Mouse (Mus musculus): ENCODE measurements at regions not wholly inside any gene's neighbourhood (a gene's known extent, or its start where the extent isn't known, plus 50 kb on each side); places are given as distances from the start of the nearest gene placed in this dataset.

DNA sequence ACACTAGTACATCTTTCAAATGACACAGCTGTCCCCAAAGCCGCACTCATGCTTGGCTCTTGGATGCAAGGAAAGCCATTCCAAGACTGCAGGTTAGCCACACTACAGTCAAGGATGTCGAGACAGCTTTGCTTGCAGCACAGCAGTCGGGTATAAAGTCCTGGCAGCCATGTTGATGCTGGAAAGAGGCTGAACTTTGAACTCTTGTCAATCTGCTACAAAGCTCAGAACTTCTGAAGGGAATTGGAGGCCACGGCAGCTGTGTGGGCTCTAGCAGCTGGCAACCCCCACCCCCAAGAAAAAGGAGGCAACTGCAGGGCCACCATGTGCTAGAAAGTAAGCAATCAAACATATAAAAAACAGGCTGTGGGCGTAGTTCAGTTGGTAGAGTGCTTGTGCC is 90.0 kb upstream of the Zcchc2 start:
- Histone ChIP-seq H3K9me3 (ENCODE audit: control insufficient read depth, low read length) (no peaks in the 10 kb centered on the region), H3K4me2 (ENCODE audit: low read length) (no peak overlapping the region), H3K27me3 (replicated peaks; ENCODE audit: control insufficient read depth, insufficient read depth, low read length) (no peaks in the 10 kb centered on the region), H3K4me1 (ENCODE audit: control insufficient read depth, insufficient read depth, low read depth, low read length) (no peaks in the 10 kb centered on the region), H3K36me3 (ENCODE audit: control insufficient read depth, insufficient read depth, low read length) (no peaks in the 10 kb centered on the region), H3K27ac (ENCODE audit: low read depth, low read length) (no peak overlapping the region), H3K9ac (ENCODE audit: low read depth, low read length) (no peak overlapping the region), H3K4me3 (ENCODE audit: low read length) (no peak overlapping the region)
- no peak for ATAC-seq
- 80% methylated on average over 5 of the region's 5 CpGs for whole genome bisulfite sequencing

DNA sequence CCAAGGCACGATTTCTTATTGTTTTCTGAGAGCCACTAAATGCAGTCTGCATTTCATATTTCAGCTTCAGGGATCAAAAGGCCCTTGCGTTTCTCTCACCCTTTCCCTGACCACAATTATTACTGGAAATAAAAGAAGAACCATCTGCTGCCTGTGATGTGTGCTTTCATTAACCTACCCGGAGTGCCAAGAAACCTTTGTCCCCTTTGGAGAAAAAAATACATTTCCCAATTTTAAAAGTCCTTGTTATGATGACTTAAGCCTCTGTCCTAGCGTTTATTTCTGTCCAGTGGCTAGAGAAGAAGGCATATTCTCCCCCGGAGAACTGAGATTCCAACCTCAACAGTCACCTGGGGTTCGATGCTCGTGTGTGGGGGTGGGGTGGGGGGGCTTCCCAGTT is 89.3 kb upstream of the Zcchc2 start:
- WGBS = 72% methylated on average over 7 of the region's 7 CpGs
- Histone ChIP-seq H3K4me2 (ENCODE audit: low read length) (no peak overlapping the region), H3K9me3 (ENCODE audit: control insufficient read depth, low read length) (no peaks in the 10 kb centered on the region), H3K27me3 (replicated peaks; ENCODE audit: control insufficient read depth, insufficient read depth, low read length) (no peaks in the 10 kb centered on the region), H3K27ac (ENCODE audit: low read depth, low read length) (no peak overlapping the region), H3K4me1 (ENCODE audit: control insufficient read depth, insufficient read depth, low read depth, low read length) (no peaks in the 10 kb centered on the region), H3K4me3 (ENCODE audit: low read length) (no peak overlapping the region), H3K9ac (ENCODE audit: low read depth, low read length) (no peak overlapping the region), H3K36me3 (ENCODE audit: control insufficient read depth, insufficient read depth, low read length) (no peaks in the 10 kb centered on the region)
- ATAC-seq = no peak

DNA sequence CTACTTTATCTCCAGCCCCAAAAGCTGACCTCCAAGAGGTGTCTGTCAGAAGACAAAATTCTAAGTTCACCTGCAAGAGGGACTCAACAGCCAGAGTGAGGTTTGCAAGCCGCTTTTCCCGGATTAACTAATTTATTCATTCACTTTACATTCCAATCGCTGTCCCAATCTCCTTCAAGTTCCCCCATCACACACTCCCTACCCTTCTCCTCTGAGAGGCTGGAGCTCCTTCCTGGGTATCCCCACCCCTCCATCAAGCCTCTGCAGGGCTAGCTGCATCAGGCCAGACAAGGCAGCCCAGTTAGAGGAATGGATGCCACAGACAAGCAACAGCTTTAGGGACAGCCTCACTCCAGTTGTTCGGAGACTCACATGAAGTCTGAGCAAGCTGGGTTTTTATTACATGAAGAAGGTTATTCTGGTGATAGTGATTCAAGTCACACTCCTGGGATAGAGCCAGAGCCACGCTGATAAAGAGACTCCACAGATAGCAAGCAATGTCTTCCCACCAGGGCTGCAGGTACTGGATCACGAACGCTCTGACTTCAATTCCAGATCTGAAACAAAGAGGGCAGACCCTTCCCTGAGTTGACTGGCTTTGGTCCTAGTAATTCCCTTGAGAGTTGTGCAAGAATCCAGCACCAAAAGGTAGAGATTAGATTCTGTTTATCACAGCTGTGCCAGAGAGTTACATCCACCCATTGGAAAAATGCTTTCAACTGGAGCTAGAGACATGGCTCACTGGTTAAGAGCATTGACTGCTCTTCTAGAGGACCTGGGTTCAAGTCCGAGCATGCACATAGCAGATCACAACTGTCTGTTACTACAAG is 86.7 kb upstream of the Zcchc2 start:
- WGBS = 67% methylated on average over 8 of the region's 8 CpGs
- Histone ChIP-seq H3K27me3 (replicated peaks; ENCODE audit: control insufficient read depth, insufficient read depth, low read length) (no peaks in the 10 kb centered on the region), H3K9me3 (ENCODE audit: control insufficient read depth, low read length) (no peaks in the 10 kb centered on the region), H3K9ac (ENCODE audit: low read depth, low read length) (no peak overlapping the region), H3K36me3 (ENCODE audit: control insufficient read depth, insufficient read depth, low read length) (no peaks in the 10 kb centered on the region), H3K4me3 (ENCODE audit: low read length) (no peak overlapping the region), H3K4me2 (ENCODE audit: low read length) (no peak overlapping the region), H3K27ac (ENCODE audit: low read depth, low read length) (no peak overlapping the region), H3K4me1 (ENCODE audit: control insufficient read depth, insufficient read depth, low read depth, low read length) (peaks cover 7% of the 10 kb centered on the region)
- ATAC-seq = no peak

DNA sequence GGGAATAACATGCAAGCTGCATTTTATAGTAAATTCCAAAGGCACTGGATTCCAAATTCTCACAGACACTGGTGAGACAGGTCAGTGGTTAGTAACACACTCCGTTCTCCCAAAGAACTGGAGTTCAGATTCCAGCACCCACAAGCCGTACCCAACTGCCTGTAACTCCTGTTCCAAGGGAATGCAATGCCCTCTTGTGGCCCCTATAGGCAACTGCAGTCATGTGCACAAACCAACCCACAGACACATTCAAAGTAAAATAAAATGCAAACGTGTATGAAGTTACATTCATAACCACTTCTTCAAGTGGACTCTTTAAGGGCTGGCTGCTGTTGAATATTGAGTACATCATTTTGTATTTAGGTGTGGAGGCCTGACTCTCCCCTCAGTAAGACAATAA is 85.5 kb upstream of the Zcchc2 start:
- Histone ChIP-seq H3K9ac (ENCODE audit: low read depth, low read length) (no peak overlapping the region), H3K27me3 (replicated peaks; ENCODE audit: control insufficient read depth, insufficient read depth, low read length) (no peaks in the 10 kb centered on the region), H3K4me3 (ENCODE audit: low read length) (no peak overlapping the region), H3K9me3 (ENCODE audit: control insufficient read depth, low read length) (no peaks in the 10 kb centered on the region), H3K4me1 (ENCODE audit: control insufficient read depth, insufficient read depth, low read depth, low read length) (peaks cover 9% of the 10 kb centered on the region), H3K36me3 (ENCODE audit: control insufficient read depth, insufficient read depth, low read length) (no peaks in the 10 kb centered on the region), H3K4me2 (ENCODE audit: low read length) (no peak overlapping the region), H3K27ac (ENCODE audit: low read depth, low read length) (no peak overlapping the region)
- WGBS = 93% methylated on average over 3 of the region's 3 CpGs
- ATAC-seq = no peak

DNA sequence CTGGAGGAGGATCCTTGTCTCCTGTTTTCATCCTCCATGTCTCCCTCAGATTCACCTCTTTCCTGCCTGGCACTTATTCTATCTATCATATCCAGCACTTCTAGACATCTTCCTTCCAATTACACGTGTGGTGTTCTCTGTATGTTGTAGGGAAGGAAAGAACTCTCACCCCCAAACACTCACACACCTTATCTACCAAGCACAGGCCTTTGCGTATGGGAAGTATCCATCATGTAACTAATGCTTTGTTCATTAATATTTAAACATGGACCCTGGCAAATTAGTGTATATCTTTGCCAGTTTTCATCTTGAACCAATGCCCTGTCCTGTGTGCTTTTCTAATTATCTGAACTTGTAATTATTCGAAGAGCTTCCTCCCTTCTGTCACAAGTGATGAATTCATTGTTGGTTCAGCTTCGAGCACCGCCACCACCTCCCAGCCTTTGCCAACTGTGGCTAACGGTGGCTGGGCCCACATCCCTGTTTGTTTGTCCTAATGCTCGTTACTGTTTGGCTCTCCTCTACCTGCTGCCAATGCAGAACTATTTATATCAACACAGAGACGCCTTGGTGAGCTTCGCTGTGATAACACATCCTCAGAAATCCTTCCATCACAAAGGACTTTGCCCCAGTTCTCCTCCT is 84.3 kb upstream of the Zcchc2 start:
- WGBS = 61% methylated on average over 9 of the region's 9 CpGs
- Histone ChIP-seq H3K9ac (ENCODE audit: low read depth, low read length) (no peak overlapping the region), H3K4me2 (ENCODE audit: low read length) (no peak overlapping the region), H3K4me3 (ENCODE audit: low read length) (no peak overlapping the region), H3K4me1 (ENCODE audit: control insufficient read depth, insufficient read depth, low read depth, low read length) (peaks cover 9% of the 10 kb centered on the region), H3K27ac (ENCODE audit: low read depth, low read length) (no peak overlapping the region), H3K36me3 (ENCODE audit: control insufficient read depth, insufficient read depth, low read length) (no peaks in the 10 kb centered on the region), H3K9me3 (ENCODE audit: control insufficient read depth, low read length) (no peaks in the 10 kb centered on the region), H3K27me3 (replicated peaks; ENCODE audit: control insufficient read depth, insufficient read depth, low read length) (no peaks in the 10 kb centered on the region)
- ATAC-seq = no peak

DNA sequence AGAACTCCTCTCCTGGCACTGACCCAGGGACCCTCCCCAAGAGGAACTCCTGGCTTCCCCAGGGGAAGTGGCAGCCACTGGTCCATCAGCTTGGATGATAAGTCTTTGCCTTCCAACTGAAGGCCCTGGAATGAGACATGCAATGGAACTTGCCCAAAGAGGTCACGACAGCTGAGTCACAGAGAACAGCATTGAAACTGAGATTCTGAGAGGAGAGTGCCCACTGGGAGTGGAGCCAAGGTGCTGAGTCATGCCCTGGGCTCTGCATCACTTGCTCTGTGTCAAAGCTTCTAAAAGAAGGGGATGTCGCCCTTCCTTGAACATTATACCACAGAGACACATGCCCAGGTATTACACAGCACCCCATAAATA is 83.8 kb upstream of the Zcchc2 start:
- no peak overlapping the region for H3K9ac ChIP-seq (ENCODE audit: low read depth, low read length)
- H3K36me3 ChIP-seq (ENCODE audit: control insufficient read depth, insufficient read depth, low read length) = no peaks in the 10 kb centered on the region
- H3K4me2 ChIP-seq (ENCODE audit: low read length) = no peak overlapping the region
- H3K27me3 ChIP-seq (replicated peaks; ENCODE audit: control insufficient read depth, insufficient read depth, low read length) = no peaks in the 10 kb centered on the region
- H3K4me3 ChIP-seq (ENCODE audit: low read length) = no peak overlapping the region
- peaks cover 9% of the 10 kb centered on the region for H3K4me1 ChIP-seq (ENCODE audit: control insufficient read depth, insufficient read depth, low read depth, low read length)
- ATAC-seq = peak; percentile 24; the same call in 1 of the 2 replicates
- H3K9me3 ChIP-seq (ENCODE audit: control insufficient read depth, low read length) = no peaks in the 10 kb centered on the region
- no peak overlapping the region for H3K27ac ChIP-seq (ENCODE audit: low read depth, low read length)
- WGBS = 65% methylated on average over 2 of the region's 2 CpGs

DNA sequence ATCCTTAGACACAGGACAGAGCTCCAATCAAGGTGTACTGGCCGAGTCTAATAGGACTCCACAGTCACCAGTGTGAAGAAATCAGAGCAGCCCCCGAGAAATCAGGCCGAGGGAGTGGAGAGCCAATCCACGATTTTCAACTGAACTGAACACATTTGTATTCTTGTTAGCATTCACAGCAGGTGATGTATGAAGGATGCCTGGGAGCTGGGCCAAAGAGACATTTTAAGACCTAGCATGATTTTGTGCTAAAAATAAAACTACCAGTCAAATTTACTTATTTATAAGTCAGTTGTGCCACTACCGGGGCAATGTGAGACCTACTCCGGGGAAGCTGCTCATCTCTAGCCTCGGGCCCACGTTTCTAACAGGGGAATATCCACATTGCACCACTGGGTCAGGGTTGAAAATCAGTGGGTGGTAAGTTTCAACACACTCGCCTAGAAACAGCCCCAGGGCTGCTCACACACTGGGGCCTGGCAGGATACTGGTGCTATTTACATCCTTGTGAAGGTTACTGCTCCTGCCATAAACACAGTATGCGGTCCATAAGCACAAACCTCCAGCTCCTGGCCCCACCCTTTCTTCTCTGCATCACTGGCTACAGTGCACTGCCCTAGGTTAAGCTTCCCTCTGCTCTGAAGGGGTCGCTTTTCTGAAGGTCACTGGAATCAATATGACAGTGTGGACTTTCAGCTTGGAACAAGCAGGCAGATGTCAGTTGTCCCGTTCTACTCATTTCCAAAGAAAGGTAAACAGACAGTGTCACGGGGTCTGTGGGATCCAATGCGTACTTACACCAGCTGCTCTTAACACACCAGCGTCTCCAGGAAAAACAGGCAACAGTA is 82.0 kb upstream of the Zcchc2 start:
- H3K27ac ChIP-seq (ENCODE audit: low read depth, low read length) = peak overlapping the region; percentile 34; the same call in 1 of the 2 replicates
- H3K9me3 ChIP-seq (ENCODE audit: control insufficient read depth, low read length) = no peaks in the 10 kb centered on the region
- no peaks in the 10 kb centered on the region for H3K36me3 ChIP-seq (ENCODE audit: control insufficient read depth, insufficient read depth, low read length)
- no peak overlapping the region for H3K9ac ChIP-seq (ENCODE audit: low read depth, low read length)
- 33% methylated on average over 15 of the region's 15 CpGs for WGBS
- peaks cover 9% of the 10 kb centered on the region for H3K4me1 ChIP-seq (ENCODE audit: control insufficient read depth, insufficient read depth, low read depth, low read length)
- H3K27me3 ChIP-seq (replicated peaks; ENCODE audit: control insufficient read depth, insufficient read depth, low read length) = no peaks in the 10 kb centered on the region
- H3K4me3 ChIP-seq (ENCODE audit: low read length) = no peak overlapping the region
- H3K4me2 ChIP-seq (ENCODE audit: low read length) = peak overlapping the region; percentile 12; the same call in 1 of the 2 replicates
- ATAC-seq = peak; percentile 74

DNA sequence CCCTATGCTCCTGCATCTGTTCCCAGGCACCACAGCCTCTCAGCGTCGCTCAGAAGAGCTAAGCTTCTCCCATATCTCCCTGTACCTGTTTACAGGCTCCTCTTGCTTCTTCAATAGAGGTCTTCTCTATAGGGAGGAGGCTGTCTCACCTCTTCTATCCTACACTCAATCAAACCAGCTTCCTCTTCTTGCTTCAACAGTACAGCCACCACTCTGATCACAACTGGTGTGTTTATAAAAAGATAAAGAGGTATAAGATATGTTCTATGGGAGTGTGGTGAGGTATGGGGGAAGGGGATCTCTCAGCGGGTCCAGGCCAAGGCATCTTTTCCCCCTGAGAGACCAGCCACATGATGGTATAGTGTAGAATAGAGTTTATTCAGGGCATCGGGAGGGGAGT is 81.1 kb upstream of the Zcchc2 start:
- no peak for ATAC-seq
- peaks cover 9% of the 10 kb centered on the region for H3K4me1 ChIP-seq (ENCODE audit: control insufficient read depth, insufficient read depth, low read depth, low read length)
- H3K9ac ChIP-seq (ENCODE audit: low read depth, low read length) = no peak overlapping the region
- no peak overlapping the region for H3K27ac ChIP-seq (ENCODE audit: low read depth, low read length)
- H3K4me2 ChIP-seq (ENCODE audit: low read length) = no peak overlapping the region
- no peaks in the 10 kb centered on the region for H3K9me3 ChIP-seq (ENCODE audit: control insufficient read depth, low read length)
- WGBS = 80% methylated on average over 4 of the region's 4 CpGs
- H3K27me3 ChIP-seq (replicated peaks; ENCODE audit: control insufficient read depth, insufficient read depth, low read length) = no peaks in the 10 kb centered on the region
- H3K36me3 ChIP-seq (ENCODE audit: control insufficient read depth, insufficient read depth, low read length) = no peaks in the 10 kb centered on the region
- no peak overlapping the region for H3K4me3 ChIP-seq (ENCODE audit: low read length)

DNA sequence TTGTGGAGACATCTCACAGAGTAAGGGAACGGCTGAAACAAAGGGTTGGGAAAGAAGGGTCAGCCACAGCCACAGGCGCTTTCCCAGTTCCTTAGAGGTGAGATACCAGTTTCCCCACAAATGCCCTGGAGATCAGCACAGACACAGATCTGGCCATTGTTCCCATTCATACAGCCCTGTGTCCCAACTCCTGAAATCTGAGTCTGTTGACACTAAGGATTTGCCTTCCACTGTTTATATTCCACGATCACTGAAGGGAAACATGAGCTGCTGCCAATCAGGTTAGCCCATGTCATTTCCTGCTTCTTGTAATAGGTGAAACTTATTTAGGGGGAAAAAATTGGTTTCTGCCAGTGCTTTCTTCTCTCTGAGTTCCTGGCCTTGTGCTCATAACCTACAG is 78.5 kb upstream of the Zcchc2 start:
- no peak overlapping the region for H3K4me2 ChIP-seq (ENCODE audit: low read length)
- 57% methylated on average over 3 of the region's 3 CpGs for WGBS

More for the DNA sequence above, 78.5 kb upstream of the Zcchc2 start:
- H3K9ac ChIP-seq (ENCODE audit: low read depth, low read length) = no peak overlapping the region
- no peak for ATAC-seq
- peaks cover 9% of the 10 kb centered on the region for H3K4me1 ChIP-seq (ENCODE audit: control insufficient read depth, insufficient read depth, low read depth, low read length)
- H3K27ac ChIP-seq (ENCODE audit: low read depth, low read length) = no peak overlapping the region
- H3K36me3 ChIP-seq (ENCODE audit: control insufficient read depth, insufficient read depth, low read length) = no peaks in the 10 kb centered on the region
- no peaks in the 10 kb centered on the region for H3K27me3 ChIP-seq (replicated peaks; ENCODE audit: control insufficient read depth, insufficient read depth, low read length)
- H3K9me3 ChIP-seq (ENCODE audit: control insufficient read depth, low read length) = no peaks in the 10 kb centered on the region
- no peak overlapping the region for H3K4me3 ChIP-seq (ENCODE audit: low read length)

Data from hindbrain, embryonic 16.5 days (tissue).